Comparison of ENCODE assay signal across 8 mouse cellular contexts in genomic region chr6:88874868-88875508, GRCm38 (mm10). TPM values are rescaled to one million over a fixed set of nuclear protein-coding genes. Genes with fewer than 3 reads are reported as not detected.
A peak's percentile ranks its signal among the peaks of the same experiment; 100 is the strongest.
DNase-seq lines count a peak whose midpoint lies in the region; ATAC-seq and TF ChIP-seq lines count a peak whose summit lies in the region.
"Had no signal": no experiment of that assay in that cellular context is flagged by ENCODE, and none has a peak within 500 bp of the region (broad histone marks: within the 10 kb centered on the region; RNA-seq: fewer than 3 reads in every experiment).

Gene Podxl2 (minus strand): TSS chr6:88875044.

- WGBS in embryonic facial prominence, embryonic 10.5 days: 11% methylated on average over 63 of the region's 63 CpGs
- 7% methylated on average over 53 of the region's 63 CpGs for WGBS in intestine, postnatal 0 days
- WGBS in limb, embryonic 11.5 days: 5% methylated on average over 43 of the region's 63 CpGs
- 3% methylated on average over 61 of the region's 63 CpGs for WGBS in midbrain, embryonic 12.5 days
- WGBS in stomach, embryonic 15.5 days: 6% methylated on average over 55 of the region's 63 CpGs

- H3K9me3 ChIP-seq in embryonic facial prominence, embryonic 10.5 days: no peaks in the 10 kb centered on the region
- no peaks in the 10 kb centered on the region for H3K9me3 ChIP-seq in intestine, postnatal 0 days (ENCODE audit: control insufficient read depth)
- no peaks in the 10 kb centered on the region for H3K9me3 ChIP-seq in limb, embryonic 11.5 days (ENCODE audit: control insufficient read depth, low read length)
- H3K9me3 ChIP-seq in midbrain, embryonic 12.5 days: no peaks in the 10 kb centered on the region
- no peaks in the 10 kb centered on the region for H3K9me3 ChIP-seq in stomach, embryonic 15.5 days

- peak within 1 kb of the TSS; percentile 95 for H3K4me2 ChIP-seq in intestine, postnatal 0 days (replicated peaks; ENCODE audit: low read depth)
- peak within 1 kb of the TSS; percentile 90 for H3K4me2 ChIP-seq in limb, embryonic 11.5 days (ENCODE audit: low read depth, severe bottlenecking)
- H3K4me2 ChIP-seq in midbrain, embryonic 12.5 days (replicated peaks): peak within 1 kb of the TSS; percentile 89
- peak within 1 kb of the TSS; percentile 98 for H3K4me2 ChIP-seq in stomach, embryonic 15.5 days

- H3K27ac ChIP-seq in bone marrow macrophage, adult 2 months (ENCODE audit: insufficient read depth, low read depth, low read length): no peak within 1 kb of the TSS
- H3K27ac ChIP-seq in embryonic facial prominence, embryonic 10.5 days (replicated peaks): peak within 1 kb of the TSS; percentile 88
- H3K27ac ChIP-seq in intestine, postnatal 0 days (ENCODE audit: low read depth, low read length): no peak within 1 kb of the TSS
- H3K27ac ChIP-seq in limb, embryonic 11.5 days (replicated peaks; ENCODE audit: low read depth, low read length): no peak within 1 kb of the TSS
- peak within 1 kb of the TSS; percentile 92 for H3K27ac ChIP-seq in midbrain, embryonic 12.5 days (replicated peaks)
- no peak within 1 kb of the TSS for H3K27ac ChIP-seq in stomach, embryonic 15.5 days
- H3K27ac ChIP-seq: macrophage had no signal

- no peak for TF ChIP-seq CTCF in bone marrow macrophage, adult 2 months (IDR thresholded peaks at IDR 0.05; ENCODE audit: low read depth, low read length)
- TF ChIP-seq CTCF in intestine, postnatal 0 days (IDR thresholded peaks at IDR 0.05; ENCODE audit: low read depth): no peak

- ATAC-seq in granulocyte monocyte progenitor cell, adult 5-6 weeks (replicated peaks; ENCODE audit: poor library complexity, severe bottlenecking): peak; percentile 65
- ATAC-seq in intestine, postnatal 0 days: peak; percentile 76
- ATAC-seq in limb, embryonic 11.5 days (ENCODE audit: insufficient number of reproducible peaks, low FRiP score, low TSS enrichment, low read depth): peak; percentile 65
- peak; percentile 74 for ATAC-seq in midbrain, embryonic 12.5 days (ENCODE audit: low FRiP score, low read depth)
- peak; percentile 70 for ATAC-seq in stomach, embryonic 15.5 days (ENCODE audit: insufficient read depth, low FRiP score, low read depth)

- no peak for TF ChIP-seq POLR2A in bone marrow macrophage, adult 2 months (IDR thresholded peaks at IDR 0.05; ENCODE audit: borderline replicate concordance, low read depth, low read length)

- peak within 1 kb of the TSS; percentile 37 for H3K4me3 ChIP-seq in bone marrow macrophage, adult 2 months (ENCODE audit: insufficient read depth, low read length)
- peak within 1 kb of the TSS; percentile 84 for H3K4me3 ChIP-seq in embryonic facial prominence, embryonic 10.5 days
- peak within 1 kb of the TSS; percentile 66 for H3K4me3 ChIP-seq in intestine, postnatal 0 days (ENCODE audit: low read depth, low read length)
- peak within 1 kb of the TSS; percentile 62 for H3K4me3 ChIP-seq in limb, embryonic 11.5 days (ENCODE audit: low read depth, low read length)
- H3K4me3 ChIP-seq in midbrain, embryonic 12.5 days: peak within 1 kb of the TSS; percentile 94
- H3K4me3 ChIP-seq in stomach, embryonic 15.5 days (replicated peaks): peak within 1 kb of the TSS; percentile 72

- peak; percentile 90 for DNase-seq in embryonic facial prominence, embryonic 10.5 days (ENCODE audit: low spot score)
- DNase-seq in limb, embryonic 11.5 days (ENCODE audit: low spot score): peak; percentile 86

- H3K36me3 ChIP-seq in embryonic facial prominence, embryonic 10.5 days (replicated peaks): peaks cover 11% of the 10 kb centered on the region; the same call in 1 of the 2 replicates
- H3K36me3 ChIP-seq in intestine, postnatal 0 days (ENCODE audit: control insufficient read depth, insufficient read depth): no peaks in the 10 kb centered on the region
- H3K36me3 ChIP-seq in limb, embryonic 11.5 days (ENCODE audit: control insufficient read depth, insufficient read depth, low read length): no peaks in the 10 kb centered on the region
- no peaks in the 10 kb centered on the region for H3K36me3 ChIP-seq in midbrain, embryonic 12.5 days
- H3K36me3 ChIP-seq in stomach, embryonic 15.5 days: no peaks in the 10 kb centered on the region

- peak within 1 kb of the TSS; percentile 66 for H3K9ac ChIP-seq in intestine, postnatal 0 days (ENCODE audit: low read depth, low read length)
- H3K9ac ChIP-seq in limb, embryonic 11.5 days (ENCODE audit: low read length): peak within 1 kb of the TSS; percentile 85
- peak within 1 kb of the TSS; percentile 98 for H3K9ac ChIP-seq in midbrain, embryonic 12.5 days (replicated peaks)
- H3K9ac ChIP-seq in stomach, embryonic 15.5 days: peak within 1 kb of the TSS; percentile 66

- H3K4me1 ChIP-seq in bone marrow macrophage, adult 2 months (ENCODE audit: control insufficient read depth, insufficient read depth, low read length): no peaks in the 10 kb centered on the region
- peaks cover 31% of the 10 kb centered on the region for H3K4me1 ChIP-seq in embryonic facial prominence, embryonic 10.5 days
- no peaks in the 10 kb centered on the region; the same call in none of the 2 replicates for H3K4me1 ChIP-seq in intestine, postnatal 0 days (replicated peaks; ENCODE audit: control insufficient read depth, insufficient read depth, low read length)
- 0 out of 2 replicates have a peak, but pooled peaks cover 2% of the 10 kb centered on the region for H3K4me1 ChIP-seq in limb, embryonic 11.5 days (ENCODE audit: control insufficient read depth, insufficient read depth, low read length)
- H3K4me1 ChIP-seq in midbrain, embryonic 12.5 days: peaks cover 42% of the 10 kb centered on the region
- H3K4me1 ChIP-seq in stomach, embryonic 15.5 days: peaks cover 10% of the 10 kb centered on the region; the same call in 1 of the 2 replicates

- H3K27me3 ChIP-seq in embryonic facial prominence, embryonic 10.5 days (replicated peaks; ENCODE audit: low read depth, poor library complexity, severe bottlenecking): peaks cover 38% of the 10 kb centered on the region
- H3K27me3 ChIP-seq in intestine, postnatal 0 days (replicated peaks; ENCODE audit: control insufficient read depth, insufficient read depth, low read length): peaks cover 13% of the 10 kb centered on the region
- peaks cover 4% of the 10 kb centered on the region; the same call in 1 of the 2 replicates for H3K27me3 ChIP-seq in limb, embryonic 11.5 days (ENCODE audit: control insufficient read depth, insufficient read depth, low read length)
- H3K27me3 ChIP-seq in midbrain, embryonic 12.5 days: peaks cover 21% of the 10 kb centered on the region
- H3K27me3 ChIP-seq in stomach, embryonic 15.5 days (replicated peaks): peaks cover 10% of the 10 kb centered on the region; the same call in 1 of the 2 replicates

RNA-seq across cellular contexts. Expression of gene Podxl2, which starts in this region (rescaled TPM):
- 1.9 TPM in 1 of 2 replicates, not detected in the other for polyA plus RNA-seq in bone marrow macrophage, adult 2 months (2012; ENCODE audit: insufficient read depth, insufficient read length, missing spikeins)
- 52.1 and 56.3 TPM in 2 replicates for polyA plus RNA-seq in embryonic facial prominence, embryonic 10.5 days (2016; fragmentation: Nextera tagmentation; extraction: Ambion mirVana)
- not detected in 2 replicates for total RNA-seq in granulocyte monocyte progenitor cell, adult 5-6 weeks (2014; fragmentation: Nextera tagmentation)
- total RNA-seq in granulocyte monocyte progenitor cell, adult 5-6 weeks (2017): not detected in 2 replicates
- 36.3 and 39.2 TPM in 2 replicates for polyA plus RNA-seq in intestine, postnatal 0 days (2015; fragmentation: Nextera tagmentation; extraction: Ambion mirVana)
- 49.3 and 50.2 TPM in 2 replicates for polyA plus RNA-seq in limb, embryonic 11.5 days (2014; fragmentation: Nextera tagmentation; extraction: Ambion mirVana)
- polyA plus RNA-seq in midbrain, embryonic 12.5 days (2016; fragmentation: Nextera tagmentation; extraction: Ambion mirVana): 305 and 314 TPM in 2 replicates
- polyA plus RNA-seq in stomach, embryonic 15.5 days (2015; fragmentation: Nextera tagmentation; extraction: Ambion mirVana): 62.5 and 72.3 TPM in 2 replicates

Comparison
In these comparisons a context has a peak if more than half of its experiments do, and no peak if none do; other contexts are left out.
1. RNA of gene Podxl2 (polyA plus RNA-seq): 305 to 314 TPM in midbrain, embryonic 12.5 days, 62.5 to 72.3 TPM in stomach, embryonic 15.5 days, 52.1 to 56.3 TPM in embryonic facial prominence, embryonic 10.5 days, 49.3 to 50.2 TPM in limb, embryonic 11.5 days and 36.3 to 39.2 TPM in intestine, postnatal 0 days; 1.9 TPM in bone marrow macrophage, adult 2 months; every median in the first group is over 10 times any median in the second.
2. Peak in ATAC-seq in granulocyte monocyte progenitor cell, adult 5-6 weeks; RNA of the gene not detected or under 1 TPM.
3. H3K27ac ChIP-seq: peak in embryonic facial prominence, embryonic 10.5 days (single experiment) and midbrain, embryonic 12.5 days (single experiment); none in bone marrow macrophage, adult 2 months (single experiment), intestine, postnatal 0 days (single experiment), limb, embryonic 11.5 days (single experiment) and stomach, embryonic 15.5 days (single experiment).
4. H3K4me3 ChIP-seq: peak in every context shown above with its lines; median percentile 94 in midbrain, embryonic 12.5 days; 84 in embryonic facial prominence, embryonic 10.5 days; 72 in stomach, embryonic 15.5 days; 66 in intestine, postnatal 0 days; 62 in limb, embryonic 11.5 days; 37 in bone marrow macrophage, adult 2 months.
5. Peak in every context shown above with its lines, with median percentiles within 50 percentile points of each other: ATAC-seq, H3K4me2 ChIP-seq and H3K9ac ChIP-seq.